Mouse (Mus musculus): ENCODE measurements at regions not wholly inside any gene's neighbourhood (a gene's known extent, or its start where the extent isn't known, plus 50 kb on each side); places are given as distances from the start of the nearest gene placed in this dataset.

DNA sequence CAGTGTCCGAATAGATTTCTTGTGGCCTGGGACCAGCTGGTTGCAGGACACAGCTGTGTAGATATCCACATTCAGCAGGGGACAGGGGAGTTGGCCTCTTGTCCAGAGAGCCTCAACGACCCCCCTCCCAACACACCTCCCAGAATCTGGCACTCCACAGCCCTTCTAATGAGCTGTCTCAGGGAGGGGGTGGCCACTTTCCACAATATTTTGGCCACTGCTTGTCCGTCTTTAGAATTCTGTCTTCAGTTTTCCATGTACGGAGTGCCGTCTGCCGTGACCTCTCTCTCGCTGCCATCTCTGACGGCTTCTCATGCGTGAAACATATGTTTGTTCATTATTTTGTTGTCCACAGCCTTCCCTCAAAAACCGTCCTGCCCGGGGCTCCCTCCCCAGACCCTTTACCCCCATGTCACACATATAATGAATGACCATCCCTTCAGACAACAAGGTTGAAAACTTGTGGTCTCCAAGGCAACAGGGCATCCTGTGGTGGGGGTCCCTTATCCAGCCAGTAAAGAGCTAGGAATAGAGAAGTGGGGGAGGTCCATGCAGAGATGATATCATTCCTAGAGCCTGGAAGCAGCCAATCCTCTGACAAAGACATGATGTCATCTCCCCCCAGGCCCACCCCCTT, 200.3 kb downstream of the Sox9 start:
- DNase-seq, result no peak

DNA sequence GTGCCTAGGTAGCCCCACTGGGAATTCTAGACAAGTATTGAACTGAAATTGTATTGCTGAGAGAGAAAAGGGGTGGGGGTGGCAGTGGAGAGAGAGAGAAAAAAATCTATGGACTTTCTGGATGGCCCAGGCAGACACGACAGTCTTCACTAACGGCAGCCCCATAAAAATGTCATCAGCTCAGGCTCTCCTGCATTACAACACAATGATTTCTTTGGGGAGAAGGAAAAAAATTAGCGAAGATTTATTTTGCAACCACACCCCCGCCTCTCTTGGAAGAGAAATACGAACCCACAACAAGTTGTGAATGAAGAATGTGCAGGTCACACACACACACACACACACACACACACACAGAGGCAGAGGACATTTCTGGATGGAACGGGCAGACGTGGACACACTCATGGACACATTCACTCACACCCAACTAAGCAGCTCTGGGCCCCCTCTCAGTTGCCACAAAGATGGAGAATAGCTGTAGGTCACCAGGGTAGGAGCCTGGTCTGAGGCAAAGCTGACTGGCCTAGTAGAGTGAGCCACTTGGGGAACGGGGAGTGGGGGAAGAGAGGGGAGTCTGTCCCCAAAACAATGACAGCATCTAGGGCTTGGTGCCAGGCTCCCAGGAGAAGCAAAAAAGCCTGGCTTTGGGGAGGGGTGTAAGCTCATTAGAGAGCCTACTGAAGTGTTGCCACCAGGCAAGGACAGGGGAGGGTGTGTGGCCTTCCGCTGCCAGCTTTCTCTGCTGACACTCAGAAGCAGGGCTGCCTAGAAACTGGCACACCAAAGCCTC, 201.0 kb downstream of the Sox9 start:
- DNase-seq, result no peak

DNA sequence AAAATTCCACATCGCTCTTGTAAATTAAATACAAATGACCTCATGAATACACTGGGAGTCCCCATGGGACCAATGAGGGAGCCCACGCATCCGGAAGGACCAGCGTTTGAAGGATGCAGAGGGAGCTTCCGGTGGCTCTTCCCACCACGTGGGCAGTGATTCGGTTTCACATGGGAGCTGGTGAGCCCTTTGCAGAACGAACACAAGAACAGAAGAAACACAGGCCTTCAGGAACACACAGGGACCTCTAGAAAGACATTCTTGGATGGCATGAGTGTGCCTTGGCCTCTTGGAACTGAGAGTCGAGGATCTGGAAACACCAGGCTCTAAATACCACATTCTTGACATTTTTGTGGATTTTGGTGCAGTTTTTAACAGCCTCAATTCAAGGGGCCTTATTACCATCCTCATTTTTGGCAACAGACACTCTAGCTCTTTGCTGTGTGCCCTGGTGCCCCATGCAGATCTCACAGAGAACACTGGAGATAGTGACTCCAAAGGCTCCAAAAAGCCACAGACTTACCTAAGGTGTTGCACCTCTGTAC, 204.1 kb downstream of the Sox9 start:
- no peak for DNase-seq

DNA sequence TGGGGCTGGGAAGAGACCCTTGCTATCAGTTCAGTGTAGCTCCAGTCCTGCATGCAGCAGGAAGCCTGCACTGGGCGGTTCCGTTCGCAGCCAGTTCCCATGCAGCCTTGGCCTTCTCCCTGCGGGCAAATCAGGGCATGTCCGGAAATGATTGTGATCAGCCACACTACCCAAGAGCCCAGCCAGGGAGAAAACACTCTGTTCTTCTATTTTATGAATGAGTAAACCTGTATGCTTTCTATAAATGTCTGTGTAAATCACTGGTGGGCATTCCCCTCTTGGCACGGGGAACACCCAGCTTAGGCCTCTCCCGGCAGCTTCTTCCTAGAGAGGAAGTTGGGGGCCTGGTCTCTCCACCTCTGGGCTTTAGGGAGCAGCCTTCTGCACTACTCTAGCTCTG, 205.8 kb downstream of the Sox9 start:
- DNase-seq, result no peak

DNA sequence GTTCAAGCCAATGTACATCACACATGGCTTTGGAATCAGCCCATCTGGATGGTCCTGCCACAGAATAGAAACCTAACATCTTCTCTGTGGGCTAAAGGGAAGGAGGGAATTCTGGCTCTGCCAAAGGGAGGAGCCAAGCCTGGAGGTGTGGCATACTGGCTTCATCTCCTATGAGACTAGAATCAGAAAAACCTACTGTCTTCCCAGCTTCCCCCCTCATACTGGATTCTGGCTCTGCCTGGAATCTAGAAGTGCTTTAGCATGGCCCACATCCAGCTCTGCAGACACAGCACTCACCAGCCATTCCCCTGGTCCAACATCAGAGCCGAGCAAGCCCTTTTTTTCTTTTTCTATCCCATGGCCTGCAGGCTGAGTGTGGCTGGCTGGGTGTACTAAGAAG, 206.9 kb downstream of the Sox9 start:
- no peak for DNase-seq

DNA sequence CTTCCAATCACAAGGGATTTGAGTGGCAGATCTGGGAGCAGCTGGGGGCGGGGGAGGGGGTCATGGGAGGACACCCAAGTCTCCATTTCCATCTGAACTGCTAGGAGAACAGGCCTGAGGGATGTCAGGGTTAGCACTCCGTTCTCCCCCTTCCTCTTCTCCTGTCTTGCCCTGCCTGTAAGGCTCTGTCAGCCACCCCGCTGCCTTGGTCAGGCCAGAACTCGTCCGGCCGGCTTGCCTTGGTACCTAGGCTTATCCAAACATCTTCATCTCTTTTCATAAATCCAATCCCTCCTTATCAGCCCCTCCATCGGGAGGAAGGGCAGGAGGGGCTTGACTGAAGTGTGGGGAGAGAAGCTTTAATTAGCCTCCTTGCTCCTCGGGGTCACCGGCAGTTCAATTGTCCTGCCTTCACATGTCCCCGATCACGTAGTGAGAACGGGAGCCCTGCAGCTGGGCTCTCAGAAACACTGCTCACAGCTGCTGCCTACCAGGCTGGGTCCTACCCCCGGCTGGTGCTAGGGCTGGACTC, 208.0 kb downstream of the Sox9 start:
- DNase-seq, result no peak

DNA sequence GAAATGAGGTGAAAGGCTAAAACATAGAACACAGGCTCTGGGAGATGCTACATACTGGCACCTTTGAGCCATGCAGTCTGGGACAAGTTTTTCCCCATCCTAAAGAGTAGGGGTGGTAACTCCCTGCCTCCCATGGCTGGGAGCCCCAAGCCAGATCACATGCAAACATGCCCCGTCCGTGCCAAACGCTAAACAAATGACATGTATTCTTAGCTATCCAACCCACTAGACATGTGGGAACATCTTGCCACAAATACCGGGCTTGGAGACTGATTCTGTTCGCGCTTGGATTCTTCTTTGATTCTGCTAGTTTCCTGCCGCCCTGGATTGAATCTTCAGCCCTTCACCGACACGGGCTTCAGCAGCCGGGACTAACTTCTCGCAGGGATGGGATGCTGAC, 208.7 kb downstream of the Sox9 start:
- DNase-seq, result no peak

DNA sequence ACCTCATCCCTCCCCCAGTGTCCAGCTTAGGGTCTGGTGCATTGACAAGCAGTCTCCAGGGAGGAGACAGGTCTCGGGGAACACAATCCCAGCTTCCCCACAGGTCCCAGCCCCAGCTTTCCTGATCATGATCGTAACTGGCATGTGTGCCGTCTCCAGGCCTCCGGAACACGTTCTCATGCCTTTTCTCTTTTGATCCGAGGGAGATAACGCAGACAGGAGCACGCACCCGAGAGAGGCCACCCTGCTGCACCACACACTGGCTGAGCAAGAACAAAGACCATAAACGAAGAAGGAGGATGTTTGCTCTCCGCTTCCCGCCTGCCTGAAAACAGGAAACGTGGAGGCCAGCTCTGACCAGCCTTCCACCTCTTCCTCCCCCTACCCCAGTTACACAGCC, 209.8 kb downstream of the Sox9 start:
- DNase-seq, result no peak

DNA sequence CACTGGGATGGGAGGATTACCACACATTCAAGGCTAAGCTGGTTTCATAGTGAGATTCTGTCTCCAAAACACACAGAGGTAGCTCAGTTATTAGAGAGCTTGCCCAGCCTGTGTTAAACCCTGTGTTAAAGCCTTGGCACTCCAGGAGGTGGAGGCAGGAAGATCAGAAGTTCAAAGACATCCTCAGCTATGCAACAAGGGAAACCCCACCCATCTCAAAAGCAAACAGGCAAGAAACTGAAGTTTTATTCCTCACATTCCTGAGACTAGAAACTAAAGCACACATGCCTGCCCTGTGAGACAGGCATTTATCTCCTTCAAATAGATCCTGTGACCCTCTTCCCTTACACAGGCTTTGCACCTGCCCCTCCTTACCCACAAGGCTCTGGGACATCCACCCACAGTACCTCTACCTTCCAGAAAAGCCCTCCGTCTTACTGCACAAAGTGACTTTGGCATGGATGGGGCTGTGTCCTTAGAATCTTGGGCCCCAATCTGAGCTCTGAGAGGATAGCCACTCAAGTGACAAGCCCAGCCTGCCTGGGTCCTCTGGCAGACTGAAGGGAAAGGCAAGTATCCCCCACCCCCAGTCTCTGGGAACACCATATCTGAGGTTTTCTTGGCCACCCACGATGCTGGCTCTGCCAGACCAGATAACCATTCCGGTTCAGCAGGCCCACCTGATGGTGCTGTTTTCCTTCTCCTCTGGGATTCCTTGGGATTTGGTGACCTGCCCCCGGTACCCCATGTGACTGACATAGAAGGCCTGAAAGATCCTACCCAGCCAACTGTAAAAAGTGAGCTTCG, 217.0 kb downstream of the Sox9 start:
- DNase-seq, result no peak

DNA sequence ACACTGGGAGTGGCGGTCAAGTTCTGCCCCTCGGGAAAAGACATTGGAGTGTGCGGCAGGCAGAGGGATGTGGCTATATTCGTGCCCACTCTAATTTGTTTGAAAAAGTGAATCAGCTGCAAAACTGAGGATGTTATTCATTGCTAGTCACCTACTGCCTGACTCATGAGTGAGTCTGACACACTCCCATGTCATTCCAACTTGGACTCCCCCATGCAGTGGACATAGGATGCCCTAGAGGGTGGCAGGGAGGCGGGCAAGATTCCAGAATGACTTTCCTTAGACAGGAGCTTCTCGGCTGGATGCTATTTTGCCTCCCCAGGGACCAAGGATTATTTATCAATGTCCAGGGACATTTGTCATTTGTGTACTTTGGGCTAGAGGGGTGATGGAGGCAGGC, 219.0 kb downstream of the Sox9 start:
- no peak for DNase-seq

DNA sequence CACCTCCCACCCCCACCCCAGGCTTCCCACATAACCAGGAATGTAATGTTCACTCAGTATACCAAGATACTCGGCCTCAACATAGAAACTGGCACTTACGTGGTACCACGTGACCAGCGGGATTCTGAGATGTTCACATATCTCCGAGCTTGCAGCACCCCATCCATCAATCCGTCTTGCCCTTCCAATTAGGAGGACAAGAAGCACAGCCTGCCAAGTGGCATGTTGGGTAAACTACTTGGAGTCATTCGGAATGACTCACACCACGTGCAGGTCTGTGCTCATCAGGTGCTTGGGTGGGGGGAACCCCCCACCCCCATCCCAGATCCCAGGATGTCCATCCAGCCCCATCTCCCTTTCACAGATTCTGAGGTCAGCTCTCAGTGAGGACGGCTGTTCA, 223.9 kb downstream of the Sox9 start:
- DNase-seq, result no peak

DNA sequence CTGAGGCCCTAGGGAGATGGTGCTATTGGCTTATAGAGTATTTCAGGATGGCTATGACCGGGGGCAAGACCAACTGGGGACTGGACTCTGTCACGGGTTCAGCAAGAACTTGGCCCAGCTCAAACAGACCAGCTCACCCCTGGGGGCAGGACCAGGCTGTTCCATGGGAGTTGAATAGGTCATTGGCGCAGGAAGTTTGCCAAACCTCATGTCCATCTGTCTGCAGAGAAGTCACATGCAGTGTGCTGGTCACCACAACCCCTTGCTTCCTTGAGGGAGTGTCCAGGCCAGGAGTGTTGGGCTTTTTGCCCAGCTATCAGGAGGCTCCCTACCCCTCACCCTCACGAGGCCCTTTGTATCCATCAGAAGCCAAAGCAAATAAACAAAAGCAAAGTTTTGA, 226.5 kb downstream of the Sox9 start:
- no peak for DNase-seq

DNA sequence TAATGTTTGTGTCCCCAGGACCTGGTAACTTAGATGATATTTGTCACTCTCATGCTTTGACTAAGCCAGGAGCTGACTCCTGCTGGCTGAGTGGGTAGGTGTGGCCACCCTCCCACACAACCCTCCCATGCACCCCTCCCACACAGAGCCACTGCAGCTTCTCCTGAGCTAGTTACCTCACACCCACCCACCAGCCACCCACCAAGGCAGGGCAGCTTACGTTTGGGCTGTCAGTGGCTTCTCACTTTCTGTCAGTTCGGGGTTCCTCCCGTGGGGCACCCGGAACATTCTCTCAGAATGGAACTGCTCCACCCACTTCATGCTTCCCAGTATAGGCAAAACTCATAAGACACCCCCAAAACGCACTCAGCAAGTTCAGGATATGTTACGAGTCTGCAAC, 227.4 kb downstream of the Sox9 start:
- no peak for DNase-seq

DNA sequence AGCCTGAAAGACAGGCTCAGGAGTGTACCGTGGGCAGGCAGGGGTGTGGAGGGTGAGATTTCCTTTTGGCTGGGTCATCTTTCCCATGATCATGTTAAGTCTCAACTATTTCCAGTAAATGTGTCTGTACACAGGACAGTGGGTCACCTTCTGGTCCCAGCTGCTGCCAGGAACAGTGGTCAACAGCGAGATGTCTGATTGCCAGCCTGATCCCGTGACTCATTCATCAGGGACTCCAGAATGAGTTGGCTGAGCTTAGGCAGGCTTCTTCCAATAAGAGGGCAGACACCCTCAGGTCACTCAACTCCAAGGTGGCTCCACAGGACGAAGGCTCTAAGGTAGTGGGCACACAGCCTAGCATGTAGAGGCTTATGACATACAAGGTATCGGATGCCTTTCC, 228.9 kb downstream of the Sox9 start:
- DNase-seq, result no peak

DNA sequence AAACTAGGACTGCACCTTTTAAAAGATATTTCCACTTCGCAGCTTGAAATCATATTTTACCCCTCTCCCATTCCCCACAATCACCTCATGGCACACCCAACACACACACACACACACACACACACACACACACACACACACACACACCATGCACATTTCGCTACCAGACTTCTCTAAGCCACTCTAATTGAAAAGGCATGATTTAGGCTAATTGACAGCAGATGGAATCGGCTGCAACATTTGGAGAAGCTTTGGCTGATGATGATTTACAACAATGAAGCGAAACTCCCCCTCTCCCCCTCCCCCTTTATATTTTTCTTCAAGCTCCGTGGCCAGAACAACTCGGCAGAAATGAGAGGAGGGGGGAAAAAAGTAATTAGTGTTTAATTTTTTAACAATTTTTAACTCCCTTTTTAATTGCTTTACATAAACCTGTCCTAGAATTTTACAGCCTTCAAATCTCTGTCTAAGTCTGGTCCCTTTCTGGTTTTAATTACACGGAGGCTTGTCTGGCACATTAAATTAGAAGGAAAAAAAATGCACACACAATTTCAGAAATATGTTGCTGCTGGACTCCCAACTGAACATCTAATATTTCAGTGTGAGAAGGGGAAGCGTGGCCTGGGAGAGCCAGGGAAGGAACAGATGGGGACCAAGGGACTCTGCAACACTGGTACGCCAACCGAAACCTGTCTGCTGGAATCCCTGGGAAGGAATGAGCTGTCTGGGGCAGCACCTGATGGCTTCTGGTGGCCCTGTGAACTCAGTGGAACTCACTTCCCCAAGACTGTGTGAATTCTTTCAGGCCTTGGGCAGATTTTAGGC, 232.4 kb downstream of the Sox9 start:
- DNase-seq, result no peak

DNA sequence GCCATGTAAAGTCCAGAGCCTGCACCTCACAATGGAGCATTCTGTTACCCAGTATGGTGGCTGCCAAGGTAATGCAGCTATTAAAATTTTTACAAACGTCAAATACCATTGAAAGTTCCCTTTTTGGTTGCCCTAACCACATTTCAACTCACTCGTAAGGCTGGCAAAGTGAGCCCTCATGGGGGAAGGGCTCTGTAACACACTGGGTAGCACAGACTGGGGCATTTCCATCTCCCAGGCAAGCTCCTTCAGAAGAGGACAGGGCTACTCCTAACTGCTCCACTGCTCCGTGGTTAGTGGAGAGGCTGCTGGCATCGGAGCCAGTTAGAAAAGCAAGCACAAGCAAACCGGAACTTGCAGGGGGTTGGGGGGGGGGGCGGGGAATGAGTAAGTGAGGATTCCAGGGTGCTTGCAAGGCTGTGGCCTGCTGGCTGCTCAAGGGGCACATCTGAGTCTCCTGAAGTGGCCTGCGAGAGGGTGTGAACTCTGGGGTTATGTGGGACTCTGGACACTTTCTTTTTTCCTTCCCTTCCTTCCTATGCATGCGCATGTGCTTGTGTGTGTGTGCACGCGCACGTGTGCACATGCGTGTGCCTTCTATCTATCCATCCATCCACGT, 233.8 kb downstream of the Sox9 start:
- no peak for DNase-seq

DNA sequence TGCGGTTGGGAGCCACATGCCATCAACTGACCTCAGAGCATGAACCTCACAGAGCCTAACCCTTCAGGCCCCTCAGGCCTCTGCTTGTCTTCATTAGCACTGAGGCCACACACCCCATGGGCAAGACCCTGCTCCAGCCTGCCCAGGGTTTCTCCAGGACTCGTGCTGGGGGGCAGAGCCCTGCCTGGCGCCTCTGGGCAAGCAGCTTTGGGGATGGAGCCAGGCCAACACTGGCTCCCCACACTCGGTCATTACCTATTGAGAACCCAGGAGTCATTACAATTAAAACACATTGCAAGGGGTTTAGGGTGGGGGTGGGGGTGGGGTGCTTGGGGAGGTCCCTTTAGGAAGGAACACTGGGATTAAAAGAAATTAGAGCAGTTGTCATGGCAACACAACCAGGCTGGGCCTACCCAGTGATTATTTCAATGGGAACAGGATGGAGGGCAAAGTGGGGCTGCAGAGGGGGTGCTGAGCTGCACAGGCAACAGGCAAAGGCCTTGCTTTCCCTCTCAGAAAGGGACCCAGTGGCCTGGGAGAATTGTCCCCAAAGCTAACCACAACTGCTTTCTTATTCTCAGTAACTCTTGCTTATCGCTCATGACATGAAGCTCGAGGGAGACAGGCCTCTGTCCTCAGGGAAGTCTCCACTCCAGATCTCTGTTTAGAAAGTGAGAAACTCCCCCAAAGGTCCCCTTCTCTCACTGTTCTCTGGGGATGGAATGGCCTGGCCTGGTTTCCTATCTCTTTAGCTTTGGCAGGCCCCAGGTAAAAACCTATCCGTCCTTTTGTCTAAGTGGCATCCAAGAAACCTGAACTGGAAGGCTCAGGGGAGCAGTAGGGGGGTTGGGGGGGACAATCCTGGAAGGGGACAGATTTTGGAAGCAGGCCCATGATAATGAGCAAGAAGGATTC, 235.0 kb downstream of the Sox9 start:
- DNase-seq, result no peak

DNA sequence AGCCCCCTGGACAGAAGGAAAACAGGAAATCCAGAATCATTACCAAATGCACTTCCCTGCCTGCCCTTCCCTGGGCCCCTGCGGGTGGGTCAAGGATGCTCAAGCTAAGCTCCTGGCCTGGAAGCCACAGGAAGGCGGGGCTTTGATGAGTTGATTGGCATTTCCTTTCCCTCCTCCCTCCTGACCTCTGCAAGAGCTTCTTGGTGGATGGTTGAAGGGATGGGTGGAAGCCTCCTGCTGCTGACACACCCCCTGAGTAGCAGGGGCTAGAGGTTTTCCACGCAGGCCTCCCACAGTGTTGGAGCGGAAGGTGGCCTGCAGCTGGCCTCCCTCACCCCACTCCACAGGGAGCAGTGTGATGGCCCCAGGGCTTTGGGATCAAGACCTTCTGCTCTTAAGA, 239.5 kb downstream of the Sox9 start:
- no peak for DNase-seq

DNA sequence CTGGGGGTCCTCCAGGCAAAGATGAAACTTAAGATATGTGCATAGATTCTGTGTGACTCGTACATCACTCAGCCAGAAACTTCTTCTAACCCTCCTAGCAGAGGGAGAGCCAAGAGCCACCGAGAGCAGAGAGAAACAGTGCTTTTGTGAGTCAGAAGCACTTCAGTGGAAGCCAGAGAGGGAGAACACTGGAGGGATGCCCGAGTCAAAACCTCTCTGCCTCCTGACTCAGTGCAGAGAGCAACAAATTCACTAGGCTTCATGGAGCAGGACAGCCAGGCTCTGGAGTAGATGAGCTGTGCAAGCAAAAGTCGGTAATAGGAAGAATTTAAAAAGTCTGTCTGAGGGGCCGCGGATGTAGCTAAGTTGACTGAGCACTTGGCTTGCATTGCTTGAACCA, 245.0 kb downstream of the Sox9 start:
- DNase-seq, result no peak

DNA sequence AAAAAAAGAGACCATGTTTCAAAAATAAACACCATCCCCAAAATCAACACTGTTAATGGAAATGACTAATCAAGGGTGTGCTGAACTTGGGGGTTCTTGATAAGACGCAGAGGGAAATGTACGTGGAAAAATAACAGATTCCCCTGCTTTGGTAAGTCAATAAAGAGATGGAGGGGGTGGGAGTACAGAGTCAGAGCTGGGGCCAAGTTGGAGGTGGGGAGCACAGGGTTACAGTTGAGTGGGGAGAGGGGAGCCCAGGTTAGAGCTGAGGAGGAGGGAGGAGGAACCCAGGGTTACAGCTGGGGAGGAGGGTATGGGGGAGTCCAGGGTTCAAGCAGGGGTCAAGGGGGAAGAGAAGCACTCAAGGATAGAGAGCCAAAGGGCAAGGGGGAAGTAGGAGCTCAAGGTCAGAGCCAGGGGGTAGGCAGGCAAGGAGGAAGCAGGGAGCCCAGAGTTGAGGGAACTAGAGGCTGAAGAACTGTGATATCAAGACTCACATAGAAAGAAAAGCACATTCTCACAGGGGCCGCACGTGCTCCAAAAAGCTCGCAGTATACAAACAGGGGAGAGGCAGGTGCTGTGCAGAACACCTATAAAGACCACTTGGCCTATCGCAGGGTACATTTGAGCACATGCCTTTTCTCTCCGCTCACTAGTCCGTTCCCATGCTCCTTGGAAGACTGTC, 246.4 kb downstream of the Sox9 start:
- DNase-seq, result no peak

Measured in thymus, postnatal 14 days (tissue).